Comparison of ENCODE assay signal across 8 mouse cellular contexts in genomic region chr2:75612981-75613567, GRCm38 (mm10). TPM values are rescaled to one million over a fixed set of nuclear protein-coding genes. Genes with fewer than 3 reads are reported as not detected.
DNase-seq lines count a peak whose midpoint lies in the region; ATAC-seq and TF ChIP-seq lines count a peak whose summit lies in the region.

No protein-coding gene starts in this region.

- ATAC-seq in kidney, postnatal 0 days (replicated peaks; ENCODE audit: low FRiP score, low read depth) = peak; percentile 56; the same call in 1 of the 2 replicates
- ATAC-seq in megakaryocyte progenitor cell, adult 5-6 weeks (replicated peaks; ENCODE audit: poor library complexity) = peak; percentile 30

- H3K27me3 ChIP-seq in heart, adult 2 months (ENCODE audit: control insufficient read depth, insufficient read depth, low read length) = no peaks in the 10 kb centered on the region
- H3K27me3 ChIP-seq in kidney, postnatal 0 days (ENCODE audit: insufficient read depth, low read length) = no peaks in the 10 kb centered on the region

- intact Hi-C loops in heart, adult 2 months (cut with DNase I) = loop anchor here (1.0 kb wide), 1 partner anchor 45 kb away; no protein-coding TSS in a partner anchor
- intact Hi-C loops in left cerebral cortex, postnatal 25 days (cut with DNase I) = no loop called here

- H3K79me2 ChIP-seq in heart, adult 2 months (replicated peaks; ENCODE audit: control insufficient read depth, insufficient read depth, low read length) = no peaks in the 10 kb centered on the region

- H3K9me3 ChIP-seq in kidney, postnatal 0 days (replicated peaks; ENCODE audit: low read length) = no peaks in the 10 kb centered on the region

- no peak for TF ChIP-seq POLR2A in heart, adult 2 months (IDR thresholded peaks at IDR 0.05; ENCODE audit: insufficient read depth, low read depth, low read length)

- TF ChIP-seq EP300 in heart, adult 2 months (IDR thresholded peaks at IDR 0.05; ENCODE audit: insufficient read depth, low read depth, low read length) = no peak

- H3K4me1 ChIP-seq in heart, adult 2 months (ENCODE audit: control insufficient read depth, insufficient read depth, low read length) = peaks cover 3% of the 10 kb centered on the region
- peaks cover 25% of the 10 kb centered on the region for H3K4me1 ChIP-seq in kidney, postnatal 0 days (replicated peaks; ENCODE audit: insufficient read depth, low read length)

- H3K4me2 ChIP-seq in kidney, postnatal 0 days (ENCODE audit: low read length) = peak overlapping the region; percentile 35

- peak overlapping the region; percentile 9 for H3K4me3 ChIP-seq in heart, adult 2 months
- H3K4me3 ChIP-seq in kidney, postnatal 0 days (replicated peaks; ENCODE audit: low read depth, low read length) = no peak overlapping the region

- H3K36me3 ChIP-seq in heart, adult 2 months (ENCODE audit: control insufficient read depth, insufficient read depth, low read length) = no peaks in the 10 kb centered on the region
- H3K36me3 ChIP-seq in kidney, postnatal 0 days (ENCODE audit: insufficient read depth, low read length) = no peaks in the 10 kb centered on the region

- H3K9ac ChIP-seq in heart, adult 2 months (ENCODE audit: low read depth, low read length) = peak overlapping the region; percentile 17; the same call in 1 of the 2 replicates
- H3K9ac ChIP-seq in kidney, postnatal 0 days (ENCODE audit: low read depth, low read length) = no peak overlapping the region

- peak; percentile 39 for TF ChIP-seq CTCF in heart, adult 2 months (IDR thresholded peaks at IDR 0.05)
- peak; percentile 32; the same call in 1 of the 2 replicates for TF ChIP-seq CTCF in kidney, postnatal 0 days (IDR thresholded peaks at IDR 0.05; ENCODE audit: low read depth)

- H3K27ac ChIP-seq in heart, adult 2 months = peak overlapping the region; percentile 84
- H3K27ac ChIP-seq in kidney, postnatal 0 days = peak overlapping the region; percentile 79

- peak; percentile 41 for DNase-seq in ovary, postnatal 36 days (ENCODE audit: low spot score)
- no peak for DNase-seq in ovary, adult 18-20 months (ENCODE audit: low spot score)
- peak; percentile 64 to 69 for DNase-seq in heart, adult 2 months
- peak; percentile 91 for DNase-seq in kidney, postnatal 0 days (ENCODE audit: low spot score)
- no peak for DNase-seq in left cerebral cortex, postnatal 25 days (ENCODE audit: low spot score in 2 of 2)
- DNase-seq in cerebellum, postnatal 14 days = no peak
- no peak for DNase-seq in right cerebral cortex, postnatal 4 days

- 28% methylated on average over 14 of the region's 14 CpGs for WGBS in heart, adult 2 months
- 3% methylated on average over 14 of the region's 14 CpGs for WGBS in kidney, postnatal 0 days

RNA-seq across cellular contexts. Expression of gene Hnrnpa3, which starts 46.0 kb away (rescaled TPM):
- total RNA-seq in heart, adult 2 months (2021) = 100 to 1,000 TPM; 177 to 180 TPM
- 18.5 and 44.9 TPM in 2 replicates for polyA plus RNA-seq in heart, adult 2 months (2012; rRNA removed)
- 240 and 270 TPM in 2 replicates for polyA plus RNA-seq in kidney, postnatal 0 days (2015; fragmentation: Nextera tagmentation; extraction: Ambion mirVana)
- total RNA-seq in megakaryocyte progenitor cell, adult 5-6 weeks (2015) = 914 and 949 TPM in 2 replicates
- total RNA-seq in megakaryocyte progenitor cell, adult 5-6 weeks (2017) = 277 and 390 TPM in 2 replicates
- 100 to 1,000 TPM; 279 to 295 TPM for total RNA-seq in left cerebral cortex, postnatal 25 days (2021)

Comparison
In these comparisons a context has a peak if more than half of its experiments do, and no peak if none do; other contexts are left out.
1. DNase-seq: peak in ovary, postnatal 36 days (single experiment), heart, adult 2 months (2 of 2) and kidney, postnatal 0 days (single experiment); none in ovary, adult 18-20 months (single experiment), left cerebral cortex, postnatal 25 days (0 of 2), cerebellum, postnatal 14 days (0 of 2) and right cerebral cortex, postnatal 4 days (single experiment).